In the genomic region with DNA sequence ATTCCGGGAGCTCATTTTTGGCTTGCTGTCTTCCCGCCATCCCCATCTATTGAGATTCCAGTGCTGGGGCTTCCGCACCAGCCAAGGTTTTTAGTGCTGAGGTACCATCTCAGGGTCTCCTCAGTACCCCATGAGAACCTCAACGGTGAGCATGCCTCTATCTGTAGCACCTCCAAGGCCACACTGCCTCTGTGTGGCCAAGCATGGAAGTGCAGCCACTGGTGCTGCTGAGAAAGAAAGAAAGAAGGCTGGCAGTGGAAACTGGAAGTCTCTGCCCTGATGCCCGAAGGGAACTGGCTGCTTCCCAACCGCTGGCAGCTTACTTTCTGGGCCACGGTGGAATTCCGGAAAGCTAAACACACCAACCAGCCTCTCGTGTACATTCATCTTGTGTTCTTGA, we compare ENCODE assay signal across 8 mouse cellular contexts.
DNase-seq lines count a peak whose midpoint lies in the region; ATAC-seq lines count a peak whose summit lies in the region.

No protein-coding gene starts in this region.

- DNase-seq in 416B (ENCODE audit: low read depth): peak; percentile 74
- peak; percentile 88 for DNase-seq in adrenal gland, postnatal 10 days
- peak; percentile 56 for DNase-seq in embryo, embryonic 11.5 days (ENCODE audit: low read depth, low spot score)
- peak; percentile 58 for DNase-seq in kidney, adult 9 months
- DNase-seq in limb, embryonic 10.5 days (ENCODE audit: low spot score): peak; percentile 76
- DNase-seq in neural tube, embryonic 10.5 days (ENCODE audit: extremely low spot score, low spot score): peak; percentile 75
- DNase-seq in thymus, postnatal 0 days (ENCODE audit: low spot score): peak; percentile 43

- WGBS in limb, embryonic 10.5 days: 57% methylated on average over 9 of the region's 9 CpGs

- no peaks in the 10 kb centered on the region for H3K36me3 ChIP-seq in limb, embryonic 10.5 days

- peak; percentile 98 for ATAC-seq in granulocyte monocyte progenitor cell, adult 5-6 weeks (replicated peaks; ENCODE audit: poor library complexity, severe bottlenecking)

- H3K9me3 ChIP-seq in limb, embryonic 10.5 days (replicated peaks): no peaks in the 10 kb centered on the region

- H3K27me3 ChIP-seq in limb, embryonic 10.5 days (ENCODE audit: low read depth, poor library complexity, severe bottlenecking): no peaks in the 10 kb centered on the region

- no peaks in the 10 kb centered on the region for H3K4me1 ChIP-seq in limb, embryonic 10.5 days

- H3K4me3 ChIP-seq in limb, embryonic 10.5 days: no peak overlapping the region

- no peak overlapping the region for H3K27ac ChIP-seq in limb, embryonic 10.5 days
